Mouse (Mus musculus): ENCODE measurements around the gene Zmym2. TPM values are rescaled to one million over a fixed set of nuclear protein-coding genes. Genes with fewer than 3 reads are reported as not detected.
A peak's percentile ranks its signal among the peaks of the same experiment; 100 is the strongest.

The Zmym2 gene
- polyA plus RNA-seq, 1 experiment from 2014 or later, result 30.2 TPM

DNA sequence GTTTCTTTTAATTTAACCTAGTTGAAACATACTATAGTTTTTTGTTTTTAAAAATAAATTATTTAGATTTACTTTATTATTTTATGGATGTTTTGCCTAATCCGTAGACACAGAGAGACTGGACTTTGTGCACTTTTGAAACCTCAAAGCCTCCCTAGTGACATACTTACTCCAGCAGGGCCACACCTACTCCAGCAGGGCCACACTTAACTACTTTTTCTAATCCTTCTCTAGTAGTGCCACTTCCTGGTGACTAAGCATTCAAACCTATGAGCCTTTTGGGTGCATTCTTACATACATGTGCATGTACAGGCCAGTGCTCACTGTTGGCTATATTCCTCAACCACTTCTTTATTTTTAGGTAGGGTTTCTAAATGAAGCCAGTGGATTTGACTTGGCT, 19.2 kb downstream of the Zmym2 start:
- no peak overlapping the region for H3K4me3 ChIP-seq (ENCODE audit: control insufficient read depth in 1 of 2, insufficient read depth in 1 of 2, low read depth in 1 of 2, low read length in 2 of 2)
- no peak overlapping the region for H3K9ac ChIP-seq (ENCODE audit: low read length)
- H3K27me3 ChIP-seq (ENCODE audit: control insufficient read depth, insufficient read depth, low read length), result no peaks in the 10 kb centered on the region
- peaks cover 30% of the 10 kb centered on the region for H3K36me3 ChIP-seq (ENCODE audit: control insufficient read depth, insufficient read depth, low read length)
- 93% methylated on average over 1 of the region's 1 CpGs for WGBS
- H3K4me2 ChIP-seq (ENCODE audit: low read length), result no peak overlapping the region
- no peaks in the 10 kb centered on the region for H3K4me1 ChIP-seq (ENCODE audit: control insufficient read depth in 2 of 2, insufficient read depth in 2 of 2, low read length in 2 of 2)
- ATAC-seq (ENCODE audit: insufficient number of reproducible peaks, insufficient read depth, low FRiP score, low read depth), result no peak
- no peaks in the 10 kb centered on the region for H3K9me3 ChIP-seq (ENCODE audit: control insufficient read depth, low read length)
- no peak overlapping the region for H3K27ac ChIP-seq (replicated peaks in 1 of 2; ENCODE audit: control insufficient read depth in 1 of 2, insufficient read depth in 1 of 2, low read depth in 2 of 2, low read length in 2 of 2)

DNA sequence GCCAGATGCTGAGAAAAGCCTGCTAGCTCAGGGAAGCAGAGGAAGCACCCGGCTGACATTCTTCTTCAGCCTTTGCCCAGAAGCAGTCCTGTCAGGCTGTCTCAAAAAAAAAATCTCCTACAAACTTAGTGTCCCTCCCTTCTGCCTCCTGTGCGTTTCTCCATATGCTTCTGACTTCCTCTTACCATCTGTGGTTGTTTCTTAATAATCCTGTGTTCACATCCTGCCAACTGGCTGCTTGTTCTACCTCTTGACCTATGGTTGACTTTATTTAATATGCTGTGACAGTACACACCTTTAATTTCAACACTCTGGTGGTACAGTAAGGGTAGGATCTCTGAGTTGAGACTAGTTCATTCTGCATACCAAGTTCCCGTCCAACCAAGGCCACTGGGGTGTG, 32.1 kb downstream of the Zmym2 start:
- Histone ChIP-seq H3K4me1 (ENCODE audit: control insufficient read depth in 2 of 2, insufficient read depth in 2 of 2, low read length in 2 of 2) (no peaks in the 10 kb centered on the region), H3K4me2 (ENCODE audit: low read length) (no peak overlapping the region), H3K9ac (ENCODE audit: low read length) (no peak overlapping the region), H3K4me3 (ENCODE audit: control insufficient read depth in 1 of 2, insufficient read depth in 1 of 2, low read depth in 1 of 2, low read length in 2 of 2) (no peak overlapping the region), H3K36me3 (ENCODE audit: control insufficient read depth, insufficient read depth, low read length) (peaks cover 57% of the 10 kb centered on the region), H3K27ac (replicated peaks in 1 of 2; ENCODE audit: control insufficient read depth in 1 of 2, insufficient read depth in 1 of 2, low read depth in 2 of 2, low read length in 2 of 2) (no peak overlapping the region), H3K9me3 (ENCODE audit: control insufficient read depth, low read length) (no peaks in the 10 kb centered on the region), H3K27me3 (ENCODE audit: control insufficient read depth, insufficient read depth, low read length) (no peaks in the 10 kb centered on the region)
- ATAC-seq (ENCODE audit: insufficient number of reproducible peaks, insufficient read depth, low FRiP score, low read depth), result no peak
- WGBS, result 73% methylated on average over 3 of the region's 3 CpGs

DNA sequence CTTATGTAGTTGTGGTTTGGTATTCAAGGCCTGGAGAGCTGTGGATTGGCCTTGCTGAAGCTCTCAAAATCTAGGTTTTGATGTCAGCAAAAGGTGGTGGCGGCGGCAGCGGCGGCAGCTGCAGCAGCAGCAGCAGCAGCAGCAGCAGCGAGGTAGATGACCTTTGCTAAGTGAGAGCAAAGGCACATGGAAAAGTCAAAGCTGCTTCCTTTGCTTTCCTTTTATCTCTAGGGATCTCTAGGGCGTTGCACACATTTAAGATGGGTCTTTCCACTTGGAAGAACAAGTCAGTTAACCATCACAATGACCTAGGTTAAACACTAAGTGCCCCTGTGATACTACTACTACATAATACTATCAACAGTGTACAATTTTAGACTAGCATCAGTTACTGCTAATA, 49.0 kb downstream of the Zmym2 start:
- Histone ChIP-seq H3K27ac (replicated peaks in 1 of 2; ENCODE audit: control insufficient read depth in 1 of 2, insufficient read depth in 1 of 2, low read depth in 2 of 2, low read length in 2 of 2) (no peak overlapping the region), H3K4me1 (ENCODE audit: control insufficient read depth in 2 of 2, insufficient read depth in 2 of 2, low read length in 2 of 2) (no peaks in the 10 kb centered on the region), H3K4me2 (ENCODE audit: low read length) (no peak overlapping the region), H3K9ac (ENCODE audit: low read length) (no peak overlapping the region), H3K36me3 (ENCODE audit: control insufficient read depth, insufficient read depth, low read length) (peaks cover 74% of the 10 kb centered on the region), H3K27me3 (ENCODE audit: control insufficient read depth, insufficient read depth, low read length) (no peaks in the 10 kb centered on the region), H3K9me3 (ENCODE audit: control insufficient read depth, low read length) (no peaks in the 10 kb centered on the region), H3K4me3 (ENCODE audit: control insufficient read depth in 1 of 2, insufficient read depth in 1 of 2, low read depth in 1 of 2, low read length in 2 of 2) (no peak overlapping the region)
- no peak for ATAC-seq (ENCODE audit: insufficient number of reproducible peaks, insufficient read depth, low FRiP score, low read depth)
- 86% methylated on average over 6 of the region's 6 CpGs for WGBS

DNA sequence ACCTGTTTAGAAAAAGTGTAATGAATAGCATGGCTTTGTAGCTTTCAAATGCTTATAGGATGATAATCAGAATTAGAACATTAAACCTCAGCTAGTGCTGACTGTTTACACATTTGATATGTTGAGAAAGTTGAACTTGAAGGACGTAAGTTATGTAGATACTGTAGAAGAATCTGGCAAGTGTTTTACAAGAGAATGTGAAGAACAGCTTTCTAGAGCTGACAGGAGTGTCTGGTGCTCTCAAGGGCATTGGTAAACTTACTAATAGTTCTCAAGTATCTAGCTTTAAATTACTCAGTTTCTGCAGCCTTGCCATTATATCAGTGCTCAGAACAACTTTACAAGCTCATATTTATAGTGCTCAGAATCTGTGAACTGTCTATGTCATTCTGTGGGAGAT, 53.5 kb downstream of the Zmym2 start:
- Histone ChIP-seq H3K9ac (ENCODE audit: low read length) (no peak overlapping the region), H3K27ac (replicated peaks in 1 of 2; ENCODE audit: control insufficient read depth in 1 of 2, insufficient read depth in 1 of 2, low read depth in 2 of 2, low read length in 2 of 2) (no peak overlapping the region), H3K4me2 (ENCODE audit: low read length) (no peak overlapping the region), H3K9me3 (ENCODE audit: control insufficient read depth, low read length) (no peaks in the 10 kb centered on the region), H3K27me3 (ENCODE audit: control insufficient read depth, insufficient read depth, low read length) (no peaks in the 10 kb centered on the region), H3K4me1 (ENCODE audit: control insufficient read depth in 2 of 2, insufficient read depth in 2 of 2, low read length in 2 of 2) (no peaks in the 10 kb centered on the region), H3K4me3 (ENCODE audit: control insufficient read depth in 1 of 2, insufficient read depth in 1 of 2, low read depth in 1 of 2, low read length in 2 of 2) (no peak overlapping the region), H3K36me3 (ENCODE audit: control insufficient read depth, insufficient read depth, low read length) (peaks cover 85% of the 10 kb centered on the region)
- 76% methylated on average over 1 of the region's 1 CpGs for WGBS
- no peak for ATAC-seq (ENCODE audit: insufficient number of reproducible peaks, insufficient read depth, low FRiP score, low read depth)

DNA sequence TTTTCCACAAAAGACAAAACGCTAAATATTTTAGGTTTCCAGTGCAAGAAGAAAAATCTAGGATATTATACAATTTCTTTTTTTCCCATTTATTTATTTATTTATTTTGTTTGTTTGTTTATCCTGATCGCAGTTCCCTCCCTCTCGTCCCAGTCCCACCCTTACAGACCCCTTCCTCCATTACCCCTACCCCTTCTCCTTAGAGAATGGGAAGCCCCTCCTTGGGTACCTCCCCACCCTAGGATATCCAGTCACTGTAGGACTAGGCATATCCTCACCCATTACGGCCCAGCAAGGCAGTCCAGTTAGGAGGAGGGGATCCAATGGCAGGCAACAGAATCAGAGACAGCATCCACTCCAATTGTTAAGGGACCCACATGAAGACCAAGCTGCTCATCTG, 66.5 kb downstream of the Zmym2 start:
- no peak overlapping the region for H3K9ac ChIP-seq (ENCODE audit: low read length)
- H3K27ac ChIP-seq (replicated peaks in 1 of 2; ENCODE audit: control insufficient read depth in 1 of 2, insufficient read depth in 1 of 2, low read depth in 2 of 2, low read length in 2 of 2), result no peak overlapping the region
- H3K9me3 ChIP-seq (ENCODE audit: control insufficient read depth, low read length), result no peaks in the 10 kb centered on the region
- ATAC-seq (ENCODE audit: insufficient number of reproducible peaks, insufficient read depth, low FRiP score, low read depth), result no peak
- peaks cover 83% of the 10 kb centered on the region for H3K36me3 ChIP-seq (ENCODE audit: control insufficient read depth, insufficient read depth, low read length)
- 91% methylated on average over 4 of the region's 4 CpGs for WGBS
- no peak overlapping the region for H3K4me3 ChIP-seq (ENCODE audit: control insufficient read depth in 1 of 2, insufficient read depth in 1 of 2, low read depth in 1 of 2, low read length in 2 of 2)
- no peak overlapping the region for H3K4me2 ChIP-seq (ENCODE audit: low read length)
- H3K27me3 ChIP-seq (ENCODE audit: control insufficient read depth, insufficient read depth, low read length), result no peaks in the 10 kb centered on the region
- H3K4me1 ChIP-seq (ENCODE audit: control insufficient read depth in 2 of 2, insufficient read depth in 2 of 2, low read length in 2 of 2), result no peaks in the 10 kb centered on the region

DNA sequence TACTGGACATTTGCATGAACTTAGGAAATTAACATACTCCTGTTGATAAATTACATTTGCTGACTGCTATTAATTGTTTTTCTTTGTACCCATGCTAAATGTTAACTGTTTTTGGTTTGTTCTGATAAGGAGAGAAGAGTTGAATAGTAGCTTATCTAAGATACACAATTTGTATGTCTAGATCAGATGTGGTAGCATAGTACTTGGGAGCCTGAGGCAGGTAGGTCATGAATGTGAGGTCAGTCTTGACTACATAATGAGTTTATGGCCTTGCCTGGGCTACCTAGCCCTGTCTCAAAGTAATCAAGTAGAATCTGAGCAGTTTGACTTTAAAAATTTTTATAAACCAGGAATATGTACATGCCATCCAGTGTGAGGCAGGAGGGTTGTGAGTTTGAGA, 67.9 kb downstream of the Zmym2 start:
- H3K4me1 ChIP-seq (ENCODE audit: control insufficient read depth in 2 of 2, insufficient read depth in 2 of 2, low read length in 2 of 2), result no peaks in the 10 kb centered on the region
- no peak overlapping the region for H3K9ac ChIP-seq (ENCODE audit: low read length)
- H3K36me3 ChIP-seq (ENCODE audit: control insufficient read depth, insufficient read depth, low read length), result peaks cover 80% of the 10 kb centered on the region
- no peak for ATAC-seq (ENCODE audit: insufficient number of reproducible peaks, insufficient read depth, low FRiP score, low read depth)
- no peaks in the 10 kb centered on the region for H3K27me3 ChIP-seq (ENCODE audit: control insufficient read depth, insufficient read depth, low read length)
- no peak overlapping the region for H3K4me2 ChIP-seq (ENCODE audit: low read length)
- no peak overlapping the region for H3K27ac ChIP-seq (replicated peaks in 1 of 2; ENCODE audit: control insufficient read depth in 1 of 2, insufficient read depth in 1 of 2, low read depth in 2 of 2, low read length in 2 of 2)
- H3K4me3 ChIP-seq (ENCODE audit: control insufficient read depth in 1 of 2, insufficient read depth in 1 of 2, low read depth in 1 of 2, low read length in 2 of 2), result no peak overlapping the region
- no peaks in the 10 kb centered on the region for H3K9me3 ChIP-seq (ENCODE audit: control insufficient read depth, low read length)

DNA sequence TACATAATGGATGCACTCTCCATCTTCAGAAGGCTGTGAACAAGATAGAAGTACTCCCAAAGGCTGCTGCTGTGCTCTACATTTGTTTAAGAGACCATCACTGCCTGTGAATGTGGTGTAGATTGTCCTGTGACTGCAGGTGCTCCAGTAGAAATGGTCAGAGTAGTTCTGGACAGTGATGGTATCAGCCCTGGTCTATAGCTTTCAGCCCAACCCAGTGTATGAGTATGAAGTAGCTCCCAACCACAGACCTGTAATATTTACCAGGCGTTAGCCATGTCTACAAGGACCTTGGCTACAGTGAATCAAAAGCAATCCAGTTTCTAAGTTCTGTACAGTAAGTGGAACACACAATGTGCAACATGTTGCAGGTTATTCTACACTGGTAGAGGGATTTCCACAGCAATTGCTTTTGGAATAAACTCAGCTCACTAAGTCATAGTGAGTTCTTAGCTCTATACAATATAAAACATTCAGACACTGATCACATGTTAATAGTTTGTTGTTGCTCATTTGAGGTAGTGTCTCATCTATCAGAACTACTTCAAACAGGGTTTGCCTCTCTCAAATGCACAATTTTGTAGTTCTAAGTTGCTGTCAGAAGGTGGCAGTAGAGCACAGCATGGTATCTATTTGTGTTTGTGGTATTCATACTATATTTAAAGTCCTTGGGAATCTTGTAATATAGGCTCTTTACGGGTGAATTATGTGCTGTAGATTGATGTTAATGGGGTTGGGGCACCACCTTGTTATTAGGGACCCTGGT, 77.7 kb downstream of the Zmym2 start:
- WGBS, result 61% methylated on average over 2 of the region's 2 CpGs
- peak; percentile 35; the same call in 1 of the 2 replicates for ATAC-seq (ENCODE audit: insufficient number of reproducible peaks, insufficient read depth, low FRiP score, low read depth)

DNA sequence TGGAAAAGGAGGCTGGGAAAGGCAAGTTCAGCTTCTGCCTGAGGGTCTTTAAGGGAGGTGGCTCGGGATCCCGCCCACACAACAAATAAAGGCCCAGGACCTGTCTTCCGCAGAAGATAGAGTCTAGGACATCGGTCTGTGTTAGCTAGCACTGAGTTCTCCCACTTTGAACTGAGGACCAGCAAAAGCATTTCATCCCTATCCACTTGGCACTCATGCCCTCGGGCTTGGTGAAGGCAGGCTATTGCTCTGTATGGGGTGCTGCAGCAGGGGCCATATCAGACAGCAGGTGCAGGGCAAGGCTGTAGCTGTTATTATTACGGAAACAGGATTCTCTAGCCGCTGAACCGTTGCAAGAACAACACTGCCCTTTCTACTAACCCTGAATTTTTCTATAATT, 83.2 kb downstream of the Zmym2 start:
- 68% methylated on average over 8 of the region's 8 CpGs for WGBS
- no peak for ATAC-seq (ENCODE audit: insufficient number of reproducible peaks, insufficient read depth, low FRiP score, low read depth)

More for the DNA sequence above, 77.7 kb downstream of the Zmym2 start:
- H3K4me3 ChIP-seq (ENCODE audit: control insufficient read depth in 1 of 2, insufficient read depth in 1 of 2, low read depth in 1 of 2, low read length in 2 of 2), result no peak overlapping the region
- no peak overlapping the region for H3K9ac ChIP-seq (ENCODE audit: low read length)
- no peak overlapping the region for H3K27ac ChIP-seq (replicated peaks in 1 of 2; ENCODE audit: control insufficient read depth in 1 of 2, insufficient read depth in 1 of 2, low read depth in 2 of 2, low read length in 2 of 2)
- H3K9me3 ChIP-seq (ENCODE audit: control insufficient read depth, low read length), result no peaks in the 10 kb centered on the region
- H3K4me1 ChIP-seq (ENCODE audit: control insufficient read depth in 2 of 2, insufficient read depth in 2 of 2, low read length in 2 of 2), result peaks cover 2 to 6% of the 10 kb centered on the region in 2 experiments
- H3K36me3 ChIP-seq (ENCODE audit: control insufficient read depth, insufficient read depth, low read length), result peaks cover 43% of the 10 kb centered on the region
- no peak overlapping the region for H3K4me2 ChIP-seq (ENCODE audit: low read length)
- no peaks in the 10 kb centered on the region for H3K27me3 ChIP-seq (ENCODE audit: control insufficient read depth, insufficient read depth, low read length)

More for the DNA sequence above, 83.2 kb downstream of the Zmym2 start:
- Histone ChIP-seq H3K4me2 (ENCODE audit: low read length) (no peak overlapping the region), H3K9me3 (ENCODE audit: control insufficient read depth, low read length) (no peaks in the 10 kb centered on the region), H3K36me3 (ENCODE audit: control insufficient read depth, insufficient read depth, low read length) (no peaks in the 10 kb centered on the region), H3K27me3 (ENCODE audit: control insufficient read depth, insufficient read depth, low read length) (no peaks in the 10 kb centered on the region), H3K9ac (ENCODE audit: low read length) (no peak overlapping the region), H3K4me3 (ENCODE audit: control insufficient read depth in 1 of 2, insufficient read depth in 1 of 2, low read depth in 1 of 2, low read length in 2 of 2) (no peak overlapping the region), H3K4me1 (ENCODE audit: control insufficient read depth in 2 of 2, insufficient read depth in 2 of 2, low read length in 2 of 2) (peaks cover 5 to 8% of the 10 kb centered on the region in 2 experiments), H3K27ac (replicated peaks in 1 of 2; ENCODE audit: control insufficient read depth in 1 of 2, insufficient read depth in 1 of 2, low read depth in 2 of 2, low read length in 2 of 2) (no peak overlapping the region)
